Mouse (Mus musculus): Measurements from ENCODE around the gene Plcl2. TPM values are rescaled to one million over a fixed set of nuclear protein-coding genes. Genes with fewer than 3 reads are reported as not detected.

The Plcl2 gene
- polyA plus RNA-seq, 1 experiment: 6.7 TPM

DNA sequence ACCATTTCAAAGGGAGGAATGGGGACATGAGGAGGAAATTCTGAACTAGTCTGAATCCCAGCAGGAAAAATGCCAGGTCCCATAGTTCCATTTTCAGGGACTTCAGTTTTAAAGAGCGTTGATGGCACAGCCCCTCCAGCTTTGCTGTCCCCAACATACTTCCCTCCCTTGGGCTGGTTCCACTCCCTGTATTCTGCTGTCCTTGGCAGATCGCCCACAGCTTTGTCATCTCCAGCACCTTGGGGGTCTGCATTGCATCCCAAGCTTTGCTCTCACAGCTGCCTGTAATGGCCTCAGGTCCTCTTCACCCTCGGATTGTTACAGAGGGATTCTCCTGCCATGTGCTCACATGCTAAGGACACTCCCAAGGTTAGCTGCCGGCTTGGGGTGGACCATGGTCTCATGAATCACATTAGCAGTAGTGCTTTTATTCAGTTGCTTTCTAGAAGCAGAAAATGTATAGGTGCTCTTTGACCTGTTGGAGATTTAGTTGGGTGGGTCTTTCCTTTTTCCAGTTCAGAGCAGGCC lies 159.5 kb downstream of the Plcl2 start:
- Histone ChIP-seq H3K4me1 (ENCODE audit: control insufficient read depth, insufficient read depth, insufficient read length, low read length) (no peaks in the 10 kb centered on the region), H3K36me3 (ENCODE audit: control insufficient read depth, insufficient read depth, low read length) (peaks cover 14% of the 10 kb centered on the region), H3K27me3 (ENCODE audit: control insufficient read depth, insufficient read depth, low read length) (no peaks in the 10 kb centered on the region), H3K4me3 (ENCODE audit: low read depth, low read length) (no peak overlapping the region), H3K27ac (ENCODE audit: insufficient read depth, low read depth, low read length) (no peak overlapping the region)
- TF ChIP-seq CTCF (IDR thresholded peaks at IDR 0.05; ENCODE audit: extremely low read depth, insufficient read length, insufficient replicate concordance, low read depth, low read length) (no peak), POLR2A (IDR thresholded peaks at IDR 0.05; ENCODE audit: low read depth, low read length) (no peak)
- WGBS: 92% methylated on average over 4 of the region's 4 CpGs

DNA sequence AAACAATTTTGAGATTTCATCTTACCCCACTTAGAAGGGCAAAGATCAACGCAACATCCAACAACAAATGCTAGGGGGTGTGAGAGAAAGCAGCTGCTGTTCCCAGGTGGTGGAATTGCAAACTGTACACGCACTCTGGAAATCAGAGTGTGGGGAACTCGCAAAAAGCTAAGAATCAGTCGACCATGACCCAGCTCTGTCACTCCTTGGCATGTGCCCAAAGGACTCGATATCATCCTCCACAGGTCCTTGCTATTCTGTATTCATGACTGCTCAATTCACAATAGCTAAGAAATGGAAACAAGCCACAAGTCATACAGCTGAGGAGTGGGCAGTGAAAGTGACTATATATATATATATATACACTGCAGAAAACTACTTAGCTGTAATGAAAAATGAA lies 162.2 kb downstream of the Plcl2 start:
- Histone ChIP-seq H3K27me3 (ENCODE audit: control insufficient read depth, insufficient read depth, low read length) (no peaks in the 10 kb centered on the region), H3K4me1 (ENCODE audit: control insufficient read depth, insufficient read depth, insufficient read length, low read length) (no peaks in the 10 kb centered on the region), H3K4me3 (ENCODE audit: low read depth, low read length) (no peak overlapping the region), H3K27ac (ENCODE audit: insufficient read depth, low read depth, low read length) (no peak overlapping the region), H3K36me3 (ENCODE audit: control insufficient read depth, insufficient read depth, low read length) (peaks cover 14% of the 10 kb centered on the region)
- TF ChIP-seq POLR2A (IDR thresholded peaks at IDR 0.05; ENCODE audit: low read depth, low read length): no peak
- no peak for TF ChIP-seq CTCF (IDR thresholded peaks at IDR 0.05; ENCODE audit: extremely low read depth, insufficient read length, insufficient replicate concordance, low read depth, low read length)
- 74% methylated on average over 5 of the region's 5 CpGs for WGBS

DNA sequence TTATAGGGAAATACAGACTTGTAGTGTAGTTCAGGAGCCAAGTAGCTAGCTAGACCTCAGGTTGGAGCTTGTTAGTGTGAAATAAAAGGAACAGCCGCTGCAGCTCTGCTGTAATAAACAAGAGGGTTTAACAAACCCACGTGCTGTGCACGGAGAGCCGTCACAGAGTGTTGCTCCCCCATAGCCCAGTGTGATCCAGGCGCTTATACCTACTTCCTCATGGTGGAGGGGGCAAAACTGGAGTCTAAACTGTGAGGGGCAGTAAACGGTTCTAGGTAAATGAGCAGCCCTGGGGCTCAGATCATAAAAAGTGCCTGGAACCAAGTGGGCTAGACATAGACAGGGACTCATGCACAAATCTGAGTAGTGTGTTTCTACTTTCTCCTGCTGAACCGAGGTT lies 165.4 kb downstream of the Plcl2 start:
- no peaks in the 10 kb centered on the region for H3K27me3 ChIP-seq (ENCODE audit: control insufficient read depth, insufficient read depth, low read length)
- WGBS: 86% methylated on average over 7 of the region's 7 CpGs
- H3K4me1 ChIP-seq (ENCODE audit: control insufficient read depth, insufficient read depth, insufficient read length, low read length): peaks cover 5% of the 10 kb centered on the region; the same call in 1 of the 2 replicates
- TF ChIP-seq CTCF (IDR thresholded peaks at IDR 0.05; ENCODE audit: extremely low read depth, insufficient read length, insufficient replicate concordance, low read depth, low read length) (no peak), POLR2A (IDR thresholded peaks at IDR 0.05; ENCODE audit: low read depth, low read length) (no peak)
- H3K36me3 ChIP-seq (ENCODE audit: control insufficient read depth, insufficient read depth, low read length): peaks cover 5% of the 10 kb centered on the region
- H3K4me3 ChIP-seq (ENCODE audit: low read depth, low read length): no peak overlapping the region
- no peak overlapping the region for H3K27ac ChIP-seq (ENCODE audit: insufficient read depth, low read depth, low read length)

DNA sequence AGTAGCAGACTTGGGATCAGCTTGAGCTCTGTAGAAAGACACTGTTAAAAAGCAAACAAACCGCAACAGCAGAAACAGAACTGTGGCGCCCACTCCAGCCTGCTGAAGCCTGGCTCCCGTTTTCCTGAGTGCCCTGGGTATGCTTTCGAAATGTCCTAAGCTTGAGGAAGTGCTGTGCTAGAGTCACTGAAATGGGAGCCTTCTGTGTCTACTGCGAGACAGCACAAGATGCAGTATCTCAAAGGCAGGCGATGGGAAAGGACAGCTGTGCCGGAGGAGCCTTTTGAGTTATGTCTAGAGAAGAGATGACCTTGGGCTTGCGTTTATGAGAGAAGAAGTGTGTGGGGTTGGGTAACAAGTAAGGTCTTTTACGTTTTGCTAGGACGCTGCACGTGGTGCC lies 166.0 kb downstream of the Plcl2 start:
- peaks cover 5% of the 10 kb centered on the region for H3K36me3 ChIP-seq (ENCODE audit: control insufficient read depth, insufficient read depth, low read length)
- H3K27ac ChIP-seq (ENCODE audit: insufficient read depth, low read depth, low read length): no peak overlapping the region
- WGBS: 78% methylated on average over 11 of the region's 11 CpGs
- H3K4me1 ChIP-seq (ENCODE audit: control insufficient read depth, insufficient read depth, insufficient read length, low read length): peaks cover 5% of the 10 kb centered on the region; the same call in 1 of the 2 replicates
- H3K4me3 ChIP-seq (ENCODE audit: low read depth, low read length): no peak overlapping the region
- no peaks in the 10 kb centered on the region for H3K27me3 ChIP-seq (ENCODE audit: control insufficient read depth, insufficient read depth, low read length)
- no peak for TF ChIP-seq POLR2A (IDR thresholded peaks at IDR 0.05; ENCODE audit: low read depth, low read length)
- no peak for TF ChIP-seq CTCF (IDR thresholded peaks at IDR 0.05; ENCODE audit: extremely low read depth, insufficient read length, insufficient replicate concordance, low read depth, low read length)

DNA sequence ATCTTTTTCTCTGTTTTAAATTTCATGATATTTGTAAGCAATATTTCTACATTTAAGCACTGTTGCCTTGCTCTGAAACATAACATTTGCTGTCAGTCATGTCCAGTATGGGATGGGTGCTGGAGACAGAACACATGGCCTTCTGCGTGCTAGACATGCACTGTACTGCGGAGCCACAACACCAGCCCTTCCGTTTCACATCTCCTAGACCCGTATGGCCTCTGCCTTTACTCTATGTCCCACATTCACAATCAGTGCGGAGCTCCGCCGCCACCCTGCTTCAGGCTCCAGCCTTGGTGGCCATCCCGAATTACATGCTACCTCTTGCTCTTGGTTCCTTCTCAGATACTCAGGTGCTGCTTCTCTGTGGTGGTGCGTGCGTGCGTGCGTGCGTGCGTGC lies 168.1 kb downstream of the Plcl2 start:
- Histone ChIP-seq H3K4me3 (ENCODE audit: low read depth, low read length) (no peak overlapping the region), H3K27ac (ENCODE audit: insufficient read depth, low read depth, low read length) (no peak overlapping the region), H3K4me1 (ENCODE audit: control insufficient read depth, insufficient read depth, insufficient read length, low read length) (peaks cover 6% of the 10 kb centered on the region; the same call in 1 of the 2 replicates), H3K27me3 (ENCODE audit: control insufficient read depth, insufficient read depth, low read length) (no peaks in the 10 kb centered on the region), H3K36me3 (ENCODE audit: control insufficient read depth, insufficient read depth, low read length) (peaks cover 3% of the 10 kb centered on the region; the same call in 1 of the 2 replicates)
- TF ChIP-seq POLR2A (IDR thresholded peaks at IDR 0.05; ENCODE audit: low read depth, low read length): no peak
- no peak for TF ChIP-seq CTCF (IDR thresholded peaks at IDR 0.05; ENCODE audit: extremely low read depth, insufficient read length, insufficient replicate concordance, low read depth, low read length)
- WGBS: 95% methylated on average over 14 of the region's 14 CpGs

DNA sequence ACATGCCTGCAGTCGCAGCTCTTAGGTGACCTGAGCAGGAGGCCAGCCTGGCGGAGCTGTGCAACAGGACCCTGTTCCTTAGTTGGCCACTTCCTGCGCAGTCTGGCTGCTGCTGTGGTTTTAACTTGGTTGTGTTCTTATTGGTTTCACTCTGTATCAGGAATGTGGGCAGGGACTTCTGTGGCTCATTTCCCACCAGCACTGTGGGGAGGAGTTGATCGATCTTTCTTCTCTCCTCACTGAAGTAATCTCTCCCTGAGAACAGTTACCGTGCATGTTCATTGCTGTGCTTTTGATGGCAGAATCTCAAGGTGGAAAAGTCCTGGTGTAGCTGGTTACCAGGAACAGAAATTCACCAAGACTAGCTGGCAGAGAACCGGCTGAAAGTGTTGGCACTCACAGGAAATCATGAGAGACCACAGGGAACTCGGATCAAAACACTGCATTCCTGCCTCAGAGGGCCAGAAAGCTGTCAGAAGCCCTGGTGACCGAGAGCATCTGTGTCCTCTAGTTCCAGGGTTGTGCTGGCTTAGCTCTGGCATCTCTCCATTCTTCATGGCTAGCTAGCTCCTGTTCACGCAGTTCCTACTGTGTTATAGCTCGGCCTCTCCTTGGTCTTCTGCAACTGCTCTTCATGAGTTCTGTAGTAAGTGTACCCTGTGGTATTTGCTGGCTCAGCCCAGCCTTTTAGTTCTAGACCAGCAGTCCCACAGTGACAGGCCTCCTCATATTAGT lies 168.9 kb downstream of the Plcl2 start:
- Histone ChIP-seq H3K4me3 (ENCODE audit: low read depth, low read length) (no peak overlapping the region), H3K27me3 (ENCODE audit: control insufficient read depth, insufficient read depth, low read length) (no peaks in the 10 kb centered on the region), H3K4me1 (ENCODE audit: control insufficient read depth, insufficient read depth, insufficient read length, low read length) (peaks cover 12% of the 10 kb centered on the region; the same call in 1 of the 2 replicates), H3K27ac (ENCODE audit: insufficient read depth, low read depth, low read length) (no peak overlapping the region), H3K36me3 (ENCODE audit: control insufficient read depth, insufficient read depth, low read length) (peaks cover under 1% of the 10 kb centered on the region; the same call in 1 of the 2 replicates)
- TF ChIP-seq CTCF (IDR thresholded peaks at IDR 0.05; ENCODE audit: extremely low read depth, insufficient read length, insufficient replicate concordance, low read depth, low read length) (no peak), POLR2A (IDR thresholded peaks at IDR 0.05; ENCODE audit: low read depth, low read length) (no peak)
- WGBS: 57% methylated on average over 10 of the region's 10 CpGs

DNA sequence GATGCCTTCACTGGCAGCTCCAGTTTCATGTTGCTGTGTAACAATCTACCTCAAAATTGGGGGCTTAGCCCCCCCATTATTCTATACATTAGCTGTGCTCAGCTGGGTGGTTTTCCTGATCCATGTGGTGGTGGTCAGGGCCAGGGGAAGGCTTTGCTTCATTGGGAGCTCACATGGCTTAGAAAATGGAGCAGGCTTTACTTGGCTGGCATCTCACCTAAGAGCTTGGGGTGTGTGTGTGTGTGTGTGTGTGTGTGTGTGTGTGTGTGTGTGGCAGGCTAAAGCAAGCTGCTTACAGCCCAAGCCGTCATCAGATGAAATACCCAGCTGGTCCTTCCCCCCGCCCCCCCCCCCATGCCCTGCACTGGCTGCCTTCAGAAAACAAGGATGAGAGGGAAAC lies 169.5 kb downstream of the Plcl2 start:
- Histone ChIP-seq H3K27ac (ENCODE audit: insufficient read depth, low read depth, low read length) (no peak overlapping the region), H3K36me3 (ENCODE audit: control insufficient read depth, insufficient read depth, low read length) (no peaks in the 10 kb centered on the region), H3K4me1 (ENCODE audit: control insufficient read depth, insufficient read depth, insufficient read length, low read length) (peaks cover 12% of the 10 kb centered on the region), H3K4me3 (ENCODE audit: low read depth, low read length) (no peak overlapping the region), H3K27me3 (ENCODE audit: control insufficient read depth, insufficient read depth, low read length) (no peaks in the 10 kb centered on the region)
- WGBS: 81% methylated on average over 2 of the region's 2 CpGs
- TF ChIP-seq CTCF (IDR thresholded peaks at IDR 0.05; ENCODE audit: extremely low read depth, insufficient read length, insufficient replicate concordance, low read depth, low read length): no peak
- TF ChIP-seq POLR2A (IDR thresholded peaks at IDR 0.05; ENCODE audit: low read depth, low read length): no peak

All from small intestine, adult 2 months (tissue).